Mouse (Mus musculus) layer of hippocampus, adult 8-10 months (tissue): ENCODE data around the gene Eif3g. TPM values are rescaled to one million over a fixed set of nuclear protein-coding genes. Genes with fewer than 3 reads are reported as not detected.

Source experiments
- DNase-seq, 2 experiments: peaks; one replicate each; pipeline ENCODE4 v3.0.0; 2022; ENCODE audit warnings: low spot score in 2 of 2
- total RNA-seq, 4 experiments: library from RNA; stranded (reverse); gene quantifications; 2 replicates each; pipeline ENCODE4 v1.2.4; 2022

Gene Eif3g
- 100 to 1,000 TPM; 118 to 139 (median 131) TPM for total RNA-seq

DNA sequence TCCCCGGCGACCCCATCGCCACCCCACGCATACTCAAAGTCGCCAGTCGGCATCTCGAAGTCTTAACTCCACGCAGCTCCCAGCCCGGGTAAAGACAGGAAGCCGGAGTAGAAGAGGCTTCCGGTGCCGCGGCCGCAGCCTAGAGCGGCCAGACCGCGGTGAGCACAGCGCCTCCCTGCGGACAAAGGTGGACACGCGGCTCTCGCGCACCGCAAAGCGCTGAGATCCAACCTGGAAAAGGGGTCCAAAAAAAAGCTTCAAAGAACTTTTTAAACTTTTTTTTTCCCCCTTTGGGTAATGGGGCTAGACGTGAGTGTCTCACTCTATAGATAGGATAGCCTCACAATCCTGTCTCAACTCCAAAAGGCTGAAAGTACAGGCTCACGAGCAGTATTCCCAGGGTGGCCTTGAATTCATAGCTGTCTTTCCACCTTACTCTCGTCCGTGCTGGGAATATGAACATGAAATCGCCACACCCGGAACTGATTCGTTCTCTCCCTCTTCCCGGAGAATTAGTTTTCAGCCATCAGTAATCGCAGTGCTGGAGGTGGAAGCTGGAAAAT, at the start of gene Eif3g:
TSS of gene Eif3g (minus strand) at position 113 of the 563 bp plus-strand sequence.
- peak in 1 of 2 experiments; percentile 84 for DNase-seq

DNA sequence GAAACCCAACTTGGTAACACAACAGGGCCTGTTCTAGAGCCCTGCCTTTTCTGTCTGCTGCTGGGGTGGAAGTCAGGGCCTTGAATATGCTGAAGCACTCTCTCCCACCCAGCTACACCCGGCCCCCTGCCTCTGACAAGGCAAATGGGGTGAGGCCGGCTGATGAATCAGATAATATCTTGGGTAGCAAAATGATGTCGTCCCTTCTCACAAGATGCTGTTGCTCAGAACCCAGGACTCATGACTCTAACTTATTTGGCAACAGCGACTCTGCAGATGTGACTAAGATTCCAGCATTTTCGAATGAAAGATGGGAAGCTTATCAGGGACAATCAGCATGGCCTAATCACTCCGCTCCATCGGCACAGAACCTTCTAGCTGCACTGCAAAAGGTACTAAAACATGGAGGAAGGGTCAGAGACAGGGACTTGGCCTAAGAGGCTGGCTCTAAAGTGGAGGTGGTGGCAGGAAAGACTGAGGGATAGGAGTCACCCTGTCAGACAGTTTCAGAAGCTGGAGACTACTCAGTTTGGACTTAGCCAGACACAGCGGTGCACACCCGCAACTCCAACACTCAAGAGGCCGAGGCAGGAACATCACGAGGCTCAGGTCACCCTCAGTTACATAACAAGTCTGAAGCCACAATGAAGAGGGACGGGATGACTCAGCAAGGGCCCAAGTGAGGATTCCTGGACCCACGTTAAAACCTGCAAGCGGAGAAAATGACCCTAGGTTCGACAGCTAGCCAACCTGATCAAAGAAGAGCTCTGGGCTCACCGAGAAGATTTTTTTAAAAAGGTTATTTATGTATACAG, 47.9 kb upstream of the Eif3g start:
- DNase-seq, result no peak

DNA sequence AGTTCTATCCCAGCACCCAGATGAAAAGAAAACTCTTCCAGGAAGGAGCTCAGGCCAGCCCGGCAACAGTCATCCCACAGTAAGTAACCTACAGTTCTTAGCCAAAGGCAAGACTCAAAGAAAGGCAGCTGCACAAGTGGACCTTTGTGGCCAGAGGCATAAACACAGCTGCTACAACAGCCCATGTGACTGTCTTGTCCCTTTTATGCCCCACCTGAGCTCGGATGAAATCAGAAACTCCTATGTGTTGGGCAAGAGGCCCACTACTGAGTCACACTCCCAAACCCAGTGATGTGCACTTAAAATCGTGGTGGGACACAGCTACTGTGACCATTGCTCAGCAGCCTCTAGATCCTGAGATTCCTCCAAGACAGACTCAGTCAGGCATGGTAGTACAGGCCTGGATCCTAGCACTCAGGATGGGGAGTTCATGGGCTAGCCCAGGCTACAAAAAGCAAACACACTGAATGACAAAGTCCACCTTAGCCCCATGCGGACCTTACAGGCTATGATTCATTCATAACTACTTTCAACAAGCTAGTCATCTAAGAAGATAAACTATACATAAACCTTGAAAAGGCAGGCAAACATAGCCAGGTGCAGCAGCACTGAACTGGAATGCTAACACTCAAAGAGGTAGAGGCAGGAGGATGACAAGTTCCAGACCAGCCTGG, 46.4 kb upstream of the Eif3g start:
- no peak for DNase-seq

DNA sequence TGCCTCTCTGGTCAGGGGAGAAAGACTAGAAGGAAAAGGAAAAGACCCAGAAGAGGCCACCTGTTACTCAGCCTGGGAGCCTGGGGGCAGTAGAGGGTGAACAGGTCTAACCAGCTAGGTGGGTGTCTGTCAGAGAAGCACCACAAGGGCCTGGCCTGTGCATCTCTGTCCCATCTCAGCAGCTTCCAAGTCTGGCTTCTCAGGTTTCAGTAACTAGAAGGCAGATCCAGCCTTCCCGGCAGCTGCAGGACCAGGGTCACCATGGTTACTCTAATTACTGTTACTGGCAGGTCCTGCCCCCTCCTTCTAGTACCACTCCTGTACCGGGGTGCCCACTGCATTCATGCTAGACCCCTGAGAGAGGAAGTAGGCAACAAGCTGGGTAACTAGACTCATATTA, 45.5 kb upstream of the Eif3g start:
- DNase-seq, result no peak

DNA sequence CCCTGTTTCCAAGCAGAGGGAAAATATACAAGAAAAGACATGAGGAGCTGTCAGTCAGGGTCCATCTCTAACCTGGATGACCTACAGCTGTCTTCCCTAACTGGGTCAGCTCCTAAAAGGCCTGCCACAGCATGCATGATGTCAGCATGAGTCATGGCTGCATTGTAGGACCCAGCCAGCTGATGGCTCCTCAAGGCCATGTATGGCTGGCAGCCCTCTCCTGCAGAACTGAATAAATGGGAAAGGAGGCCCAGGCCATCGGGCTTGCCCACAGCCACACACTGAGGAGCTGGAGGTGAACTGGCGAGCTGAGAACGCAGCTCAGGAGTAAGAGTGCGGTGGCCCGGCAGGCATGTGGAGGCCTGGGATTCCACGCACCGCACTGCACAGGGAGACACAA, 45.0 kb upstream of the Eif3g start:
- DNase-seq, result no peak

DNA sequence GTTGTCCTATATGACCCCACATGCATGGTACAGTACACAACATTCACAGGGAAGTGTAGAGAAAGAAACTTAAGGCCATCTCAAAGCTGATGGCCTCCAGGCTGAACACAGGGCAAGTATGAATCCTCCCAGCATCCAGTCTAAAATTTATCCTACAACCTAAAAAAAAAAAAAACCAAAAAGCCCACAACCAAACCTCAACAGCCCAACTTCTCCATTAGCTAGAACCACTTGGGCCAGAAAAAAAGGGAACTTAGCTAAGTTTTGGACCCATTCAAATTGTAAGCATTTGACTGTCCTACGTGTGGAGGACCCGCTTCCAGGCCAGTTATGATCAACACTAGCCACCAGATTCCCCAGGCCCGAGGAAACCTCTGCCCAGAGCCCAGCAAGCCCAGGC, 24.8 kb upstream of the Eif3g start:
- DNase-seq, result no peak

DNA sequence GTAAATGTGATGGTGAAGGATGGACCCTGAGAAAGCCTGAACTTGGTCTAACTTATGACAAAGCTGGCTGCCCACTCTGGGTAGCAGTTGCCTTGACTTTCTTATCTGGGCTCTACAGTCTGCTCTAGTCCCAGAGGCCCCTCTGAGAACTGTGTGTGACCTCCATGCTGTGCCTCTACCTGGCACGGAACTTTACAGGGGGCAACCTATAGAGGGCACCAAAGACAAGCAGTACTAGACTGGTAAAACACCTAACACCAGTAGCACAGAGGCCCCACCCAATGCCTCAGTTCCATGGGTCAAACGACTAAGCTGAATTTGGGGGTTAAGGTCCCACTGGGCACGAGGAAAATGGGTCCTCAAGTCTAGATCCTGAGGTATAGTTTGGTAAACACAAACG, 17.7 kb upstream of the Eif3g start:
- DNase-seq, result no peak

DNA sequence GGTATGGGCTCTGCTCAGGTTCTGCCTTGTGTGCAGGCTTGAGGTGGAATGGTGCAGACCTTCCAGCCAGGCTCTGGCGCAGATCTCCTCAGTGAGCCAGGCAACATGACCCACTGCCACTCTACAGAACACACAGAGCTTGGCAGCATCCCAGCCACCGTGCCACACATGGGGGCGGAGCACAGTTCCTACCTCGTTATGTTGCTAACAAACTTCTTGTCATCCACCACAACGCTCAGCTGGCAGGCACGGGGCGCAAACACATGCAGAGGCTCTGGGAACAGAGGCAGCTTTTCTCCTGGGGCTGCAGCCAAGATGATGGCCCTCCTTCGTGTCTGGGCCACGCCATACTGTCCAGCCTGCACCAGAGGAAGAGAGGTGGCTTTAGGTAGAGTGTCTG, 11.5 kb upstream of the Eif3g start:
- DNase-seq, result no peak

DNA sequence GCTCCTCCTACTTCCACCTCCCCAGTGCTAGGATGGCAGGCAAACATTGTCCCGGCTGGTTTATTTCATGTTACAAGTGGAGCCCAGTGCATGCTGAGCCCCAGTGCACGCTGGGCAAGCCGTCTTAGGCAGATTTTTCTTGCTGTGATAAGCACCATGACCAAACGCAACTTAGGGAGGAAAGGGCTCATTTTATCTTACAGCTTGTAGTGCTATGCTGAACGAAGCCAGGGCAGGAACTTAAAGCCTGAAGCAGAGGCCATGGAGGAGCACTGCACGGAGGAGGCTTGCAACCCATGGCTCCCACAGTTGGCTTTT, 3.7 kb upstream of the Eif3g start:
- DNase-seq, result no peak

DNA sequence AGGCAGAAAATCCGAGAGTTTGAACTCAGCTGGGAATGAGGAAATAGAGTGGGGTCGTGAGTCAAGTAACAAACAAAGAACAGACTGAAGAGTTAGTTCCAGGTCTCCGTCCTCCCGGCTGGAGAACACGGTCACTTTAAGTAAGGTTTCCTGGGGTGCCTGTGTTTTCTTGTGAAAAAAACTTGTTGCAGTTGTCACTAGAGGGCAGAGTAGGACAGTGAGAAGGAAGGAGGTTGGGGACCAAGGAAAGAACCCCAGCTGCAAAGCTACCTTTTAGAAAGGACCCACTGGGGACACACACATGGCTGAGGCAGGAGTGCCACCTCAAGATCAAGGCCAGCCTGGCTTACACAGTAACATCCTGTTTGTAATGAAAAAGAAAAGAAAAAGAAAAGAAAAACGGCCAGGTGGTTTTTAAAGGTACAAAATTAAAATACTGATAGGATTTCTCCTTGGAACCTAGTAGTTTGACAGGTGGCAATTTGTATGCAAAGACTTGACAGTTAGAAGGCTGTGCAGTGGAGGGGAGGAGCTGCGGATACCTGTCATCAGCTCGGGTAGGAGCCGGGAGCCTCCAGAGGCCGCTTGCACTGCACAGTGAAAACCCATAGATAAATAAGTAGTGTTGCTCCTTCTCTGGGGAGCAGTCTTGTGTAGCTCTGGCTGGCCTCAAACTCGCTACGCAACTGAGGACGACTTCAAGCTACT, 3.2 kb upstream of the Eif3g start:
- DNase-seq, result no peak

DNA sequence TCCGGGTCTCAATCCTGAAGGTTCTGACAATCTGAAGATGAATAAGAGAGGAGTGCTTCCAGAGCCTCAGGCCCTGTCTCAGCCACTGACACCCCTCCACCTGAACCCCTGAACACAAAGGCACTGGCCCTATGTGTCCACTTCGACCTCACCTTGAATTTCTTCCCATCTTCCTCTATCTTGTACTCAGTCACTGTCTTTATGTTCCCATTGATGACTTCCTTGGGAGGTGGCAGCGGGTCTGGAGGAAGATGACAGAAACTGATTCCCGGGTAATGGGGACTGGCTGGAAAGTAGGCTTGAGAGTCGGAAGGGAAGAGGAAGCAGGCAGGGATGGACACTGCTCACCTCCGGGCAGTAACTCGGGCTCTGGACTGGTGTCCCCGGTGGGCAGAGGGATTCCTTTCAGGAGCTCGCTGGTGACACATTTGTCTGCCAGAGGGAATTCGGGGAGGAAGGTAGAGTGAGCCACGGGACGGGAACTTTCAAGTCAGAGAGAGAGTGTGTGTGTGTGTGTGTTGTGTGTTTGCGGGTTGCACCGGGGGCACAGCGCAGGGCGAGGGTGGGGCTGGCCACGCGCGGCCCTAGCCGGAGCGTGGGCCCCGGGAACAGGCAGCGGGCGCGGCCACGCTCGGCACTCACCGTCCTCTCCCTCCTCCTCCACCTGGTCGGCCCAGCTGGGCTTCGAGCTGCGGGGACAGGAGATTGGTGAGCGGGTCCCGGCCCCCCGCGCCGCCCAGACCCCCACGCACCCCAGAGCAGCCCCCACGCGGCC, 500 bp downstream of the Eif3g start:
- DNase-seq, result no peak

DNA sequence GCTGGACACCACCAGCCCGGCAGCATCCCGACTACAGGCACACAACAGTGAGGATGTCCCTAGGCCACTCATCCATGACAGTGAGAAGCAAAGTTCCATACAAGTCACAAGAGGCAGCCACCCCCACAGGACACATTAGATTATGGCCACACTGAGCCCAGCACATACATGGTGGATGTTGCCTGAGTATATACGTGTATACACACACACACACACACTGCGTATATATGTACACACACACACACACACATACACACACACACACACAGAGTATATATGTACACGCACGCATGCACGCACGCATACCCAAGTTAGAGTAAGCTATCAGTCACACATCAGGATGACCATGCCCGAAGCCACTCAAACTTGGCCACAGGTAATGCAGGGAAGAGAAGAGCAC, 3.0 kb downstream of the Eif3g start:
- DNase-seq, result no peak

DNA sequence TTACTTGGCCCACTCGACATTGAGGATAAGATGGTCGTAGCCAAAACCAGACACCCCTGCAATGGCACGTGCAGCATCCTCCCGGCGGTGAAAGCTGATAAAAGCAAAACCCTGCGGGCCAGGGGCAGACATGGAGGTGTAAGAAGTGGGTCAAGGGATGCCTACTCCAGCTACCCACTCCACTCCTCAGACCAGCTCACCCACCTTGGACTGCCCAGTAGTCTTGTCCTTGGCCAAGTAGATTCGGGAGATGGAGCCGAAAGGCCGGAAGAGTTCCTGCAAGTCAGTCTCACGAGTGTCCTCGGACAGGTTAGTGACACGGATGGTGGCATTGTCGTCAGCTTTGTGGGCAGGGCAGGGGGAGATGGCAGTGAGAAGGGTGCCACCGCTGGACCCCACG, 3.8 kb downstream of the Eif3g start:
- DNase-seq, result no peak

DNA sequence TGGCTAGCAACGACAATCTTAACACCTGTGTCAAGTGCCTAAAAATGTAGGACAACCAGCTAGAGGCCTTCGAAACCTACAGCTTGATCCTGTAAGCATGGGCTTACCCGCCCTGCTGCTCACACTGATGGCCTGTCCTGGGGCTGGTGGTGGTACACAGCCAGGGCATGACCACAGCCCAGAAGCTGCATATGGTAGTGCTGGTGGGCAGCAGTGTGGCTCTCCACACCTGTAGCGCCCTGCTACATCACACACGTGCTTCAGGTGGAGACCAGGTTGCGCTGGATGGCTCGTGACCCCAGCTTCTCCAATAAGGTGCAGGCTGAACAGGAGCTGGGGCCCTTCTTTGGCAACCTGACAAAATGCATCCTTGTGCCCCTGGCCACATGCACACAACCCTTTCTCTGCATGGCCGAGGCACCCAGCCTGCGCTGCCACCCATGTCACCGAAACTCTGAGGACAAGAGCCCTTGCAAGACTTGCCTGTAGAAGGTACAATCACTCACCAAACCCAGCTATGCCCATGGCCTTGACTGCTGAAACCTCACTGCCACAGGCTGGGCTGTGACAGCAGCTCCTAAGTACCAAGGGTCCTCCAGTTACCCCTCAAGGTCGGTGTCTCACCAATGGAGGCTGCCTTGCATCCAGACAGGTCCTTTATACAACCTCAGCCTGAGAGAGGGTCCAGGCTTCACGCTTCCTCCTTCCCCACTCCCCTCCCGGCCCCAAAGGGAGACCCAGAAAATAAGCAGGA, 4.7 kb downstream of the Eif3g start:
- DNase-seq, result no peak

DNA sequence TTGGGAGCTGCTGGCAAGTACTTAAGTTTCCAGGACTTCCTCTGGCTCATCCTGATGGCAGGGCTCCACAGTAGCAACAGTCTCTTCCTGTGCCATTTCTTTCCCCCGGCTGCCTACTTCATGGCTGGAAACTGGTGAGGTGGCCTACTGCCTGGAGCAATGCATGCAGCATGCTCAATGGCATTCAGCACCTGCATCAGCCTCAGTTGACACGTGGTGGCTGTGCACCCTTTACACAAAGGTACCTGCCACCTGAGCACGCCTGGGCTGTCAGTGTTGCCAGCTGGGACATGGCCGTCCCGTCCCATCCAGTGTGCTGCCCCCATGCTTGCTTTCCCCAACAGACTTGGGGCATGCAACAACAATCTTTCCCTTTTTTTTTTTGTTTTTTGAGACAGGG, 5.4 kb downstream of the Eif3g start:
- no peak for DNase-seq

DNA sequence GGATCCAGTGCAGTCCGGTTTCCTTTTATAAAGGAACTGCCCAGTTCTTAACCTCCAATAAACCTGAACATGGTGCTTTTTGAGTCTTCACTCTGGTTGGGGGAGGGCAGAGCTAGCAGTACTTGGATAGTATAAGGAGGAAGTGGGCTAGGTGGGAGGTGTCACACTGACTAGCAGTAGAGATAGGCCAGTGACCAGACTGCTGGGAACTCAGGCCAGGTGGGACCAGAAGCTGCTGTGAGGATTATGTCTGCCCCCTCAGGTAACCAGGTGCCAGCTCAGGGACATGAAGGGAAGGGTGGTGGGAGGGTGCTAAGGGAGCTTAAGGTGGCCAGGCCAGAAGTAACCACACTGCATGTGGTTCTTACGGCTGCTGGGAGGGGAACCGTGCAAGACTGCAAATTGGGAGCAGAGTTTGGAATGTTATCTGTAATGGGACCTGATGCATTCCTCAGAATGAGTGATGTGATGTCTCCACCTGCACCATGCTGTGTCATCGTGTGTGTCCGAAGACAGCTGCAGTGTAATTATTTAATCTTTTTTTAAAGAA, 6.2 kb downstream of the Eif3g start:
- no peak for DNase-seq

DNA sequence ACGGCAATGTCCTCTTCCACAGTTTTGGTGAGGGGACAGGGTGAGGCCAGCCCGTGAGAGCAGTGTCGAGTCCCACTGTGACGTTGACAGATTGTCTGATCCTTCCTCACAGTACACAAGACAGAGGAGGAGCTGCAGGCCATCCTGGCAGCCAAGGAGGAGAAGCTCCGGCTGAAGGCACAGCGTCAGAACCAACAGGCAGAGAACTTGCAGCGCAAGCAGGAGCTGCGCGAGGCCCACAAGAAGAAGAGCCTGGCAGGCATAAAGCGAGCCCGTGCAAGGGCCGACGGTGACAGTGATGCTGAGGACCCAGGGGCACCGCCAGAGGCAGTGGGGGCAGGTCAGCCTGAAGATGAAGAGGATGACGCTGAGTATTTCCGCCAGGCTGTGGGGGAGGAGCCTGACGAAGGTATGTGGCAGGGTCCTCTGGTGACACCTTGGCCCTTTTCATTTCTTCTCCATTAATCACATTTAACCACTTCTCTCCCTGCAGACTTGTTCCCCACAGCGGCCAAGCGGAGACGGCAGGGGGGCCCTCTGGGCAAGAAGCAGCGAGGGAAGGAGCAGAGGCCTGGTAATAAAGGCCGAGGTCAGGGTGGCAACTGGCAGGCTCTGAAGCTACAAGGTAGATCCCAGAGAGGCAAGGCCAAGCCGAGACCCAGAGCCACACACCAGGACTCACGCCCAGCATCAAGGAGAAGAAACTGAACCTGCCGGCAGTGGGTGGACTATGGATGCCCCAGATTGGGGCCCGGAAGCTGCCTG, 6.9 kb downstream of the Eif3g start:
- no peak for DNase-seq

DNA sequence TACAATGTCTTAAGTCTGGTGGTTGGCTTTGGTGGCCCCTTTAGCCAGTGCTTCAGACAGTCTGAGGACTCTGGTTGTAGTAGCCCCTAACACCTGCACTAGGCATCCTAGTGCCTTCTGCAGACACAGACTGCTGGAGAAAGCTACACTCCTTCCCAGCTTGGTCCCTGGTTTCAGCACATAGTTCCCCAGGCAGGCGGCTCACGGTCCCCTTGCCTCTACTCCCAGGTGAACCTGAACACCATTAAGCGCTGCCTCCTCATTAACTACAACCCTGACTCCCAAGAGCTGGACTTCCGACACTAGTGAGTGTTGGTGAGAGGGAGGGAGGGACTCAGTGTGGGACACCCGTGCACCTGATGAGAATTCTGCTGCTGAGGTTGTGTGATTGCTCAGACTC, 8.0 kb downstream of the Eif3g start:
- no peak for DNase-seq
